ENCODE assay signal across 8 mouse cellular contexts in the genomic region with DNA sequence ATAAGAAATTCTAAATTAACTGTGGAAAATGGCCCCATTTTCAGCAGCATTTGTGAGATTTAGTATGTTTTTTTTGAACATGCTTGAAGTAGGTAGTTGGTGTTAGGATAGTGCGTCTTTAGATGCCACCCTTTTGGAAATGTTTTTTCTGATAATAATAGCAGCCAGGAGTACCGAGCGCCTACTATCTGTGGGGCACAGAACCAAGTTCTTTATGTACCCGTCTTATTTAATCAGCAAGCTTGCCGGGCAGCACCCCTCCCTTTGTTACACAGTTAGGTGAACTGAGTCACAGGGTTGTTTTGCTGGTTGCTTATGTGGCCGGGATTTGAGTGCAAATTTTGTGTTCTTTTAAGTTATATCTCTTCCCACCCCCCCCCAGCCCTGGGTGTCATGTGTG. TPM values are rescaled to one million over a fixed set of nuclear protein-coding genes. Genes with fewer than 3 reads are reported as not detected.
A peak's percentile ranks its signal among the peaks of the same experiment; 100 is the strongest.
DNase-seq lines count a peak whose midpoint lies in the region; ATAC-seq and TF ChIP-seq lines count a peak whose summit lies in the region.
"Had no signal": no experiment of that assay in that cellular context is flagged by ENCODE, and none has a peak within 500 bp of the region (broad histone marks: within the 10 kb centered on the region; RNA-seq: fewer than 3 reads in every experiment).

No protein-coding gene starts in this region.

- H3K4me1 ChIP-seq in neural tube, embryonic 11.5 days (ENCODE audit: control insufficient read depth, insufficient read depth, low read length): peaks cover 12% of the 10 kb centered on the region; the same call in 1 of the 2 replicates
- H3K4me1 ChIP-seq in forebrain, embryonic 10.5 days: peaks cover 17% of the 10 kb centered on the region
- H3K4me1 ChIP-seq in liver, embryonic 11.5 days (replicated peaks; ENCODE audit: control insufficient read depth, insufficient read depth, low read length): peaks cover 22% of the 10 kb centered on the region
- H3K4me1 ChIP-seq in stomach, postnatal 0 days (replicated peaks; ENCODE audit: control insufficient read depth, insufficient read depth): 0 out of 2 replicates have a peak, but pooled peaks cover 2% of the 10 kb centered on the region

- H3K9me3 ChIP-seq in neural tube, embryonic 11.5 days (ENCODE audit: control insufficient read depth, low read length): no peaks in the 10 kb centered on the region
- H3K9me3 ChIP-seq in forebrain, embryonic 10.5 days: no peaks in the 10 kb centered on the region
- H3K9me3 ChIP-seq in liver, embryonic 11.5 days (ENCODE audit: control insufficient read depth, low read length): no peaks in the 10 kb centered on the region
- no peaks in the 10 kb centered on the region for H3K9me3 ChIP-seq in stomach, postnatal 0 days (ENCODE audit: control insufficient read depth, low read length)

- H3K4me3 ChIP-seq in neural tube, embryonic 11.5 days (ENCODE audit: low read depth, low read length): peak overlapping the region; percentile 93
- peak overlapping the region; percentile 98 for H3K4me3 ChIP-seq in forebrain, embryonic 10.5 days
- H3K4me3 ChIP-seq in liver, embryonic 11.5 days (ENCODE audit: low read depth, low read length): peak overlapping the region; percentile 83
- H3K4me3 ChIP-seq in stomach, postnatal 0 days (ENCODE audit: low read depth, low read length): peak overlapping the region; percentile 99

- no peak for DNase-seq in neural tube, embryonic 11.5 days (ENCODE audit: low spot score)
- DNase-seq in neural tube, embryonic 10.5 days (ENCODE audit: extremely low spot score, low spot score): no peak
- no peak for DNase-seq in forebrain, embryonic 10.5 days (ENCODE audit: extremely low spot score, low spot score)
- no peak for DNase-seq in liver, embryonic 11.5 days (ENCODE audit: low spot score)
- peak; percentile 33 for DNase-seq in stomach, postnatal 0 days (ENCODE audit: low spot score)
- DNase-seq in thymus, postnatal 10 days (ENCODE audit: low spot score in 2 of 2): no peak
- DNase-seq: retina, postnatal 1 day had no signal

- no peak overlapping the region for H3K9ac ChIP-seq in neural tube, embryonic 11.5 days (ENCODE audit: low read length)
- peak overlapping the region; percentile 87 for H3K9ac ChIP-seq in liver, embryonic 11.5 days (ENCODE audit: low read depth, low read length)
- H3K9ac ChIP-seq in stomach, postnatal 0 days (ENCODE audit: low read length): peak overlapping the region; percentile 99

- no peak for TF ChIP-seq EP300 in stomach, postnatal 0 days (optimal IDR thresholded peaks at IDR 0.05)

- 83% methylated on average over 6 of the region's 6 CpGs for WGBS in neural tube, embryonic 11.5 days
- 76% methylated on average over 6 of the region's 6 CpGs for WGBS in forebrain, embryonic 10.5 days
- 41% methylated on average over 6 of the region's 6 CpGs for WGBS in liver, embryonic 11.5 days
- WGBS in stomach, postnatal 0 days: 35% methylated on average over 6 of the region's 6 CpGs

- no peaks in the 10 kb centered on the region for H3K27me3 ChIP-seq in neural tube, embryonic 11.5 days (ENCODE audit: control insufficient read depth, insufficient read depth, low read length)
- no peaks in the 10 kb centered on the region for H3K27me3 ChIP-seq in forebrain, embryonic 10.5 days (ENCODE audit: poor library complexity, severe bottlenecking)
- H3K27me3 ChIP-seq in liver, embryonic 11.5 days (replicated peaks; ENCODE audit: control insufficient read depth, insufficient read depth, low read length): no peaks in the 10 kb centered on the region
- no peaks in the 10 kb centered on the region for H3K27me3 ChIP-seq in stomach, postnatal 0 days (ENCODE audit: control insufficient read depth, insufficient read depth, low read length)

- ATAC-seq in neural tube, embryonic 11.5 days (ENCODE audit: insufficient read depth, low FRiP score, low TSS enrichment): no peak
- peak; percentile 48 for ATAC-seq in liver, embryonic 11.5 days (replicated peaks; ENCODE audit: low FRiP score)
- no peak for ATAC-seq in stomach, postnatal 0 days (ENCODE audit: low FRiP score, low TSS enrichment)
- ATAC-seq in cerebellum, adult (ENCODE audit: insufficient number of reproducible peaks, low FRiP score, low TSS enrichment): no peak

- H3K27ac ChIP-seq in neural tube, embryonic 11.5 days (ENCODE audit: low read depth, low read length): no peak overlapping the region
- no peak overlapping the region for H3K27ac ChIP-seq in forebrain, embryonic 10.5 days
- H3K27ac ChIP-seq in liver, embryonic 11.5 days (ENCODE audit: low read depth, low read length): peak overlapping the region; percentile 89
- peak overlapping the region; percentile 98 for H3K27ac ChIP-seq in stomach, postnatal 0 days (replicated peaks)

- H3K4me2 ChIP-seq in neural tube, embryonic 11.5 days (ENCODE audit: low read depth): peak overlapping the region; percentile 90
- peak overlapping the region; percentile 75 for H3K4me2 ChIP-seq in liver, embryonic 11.5 days
- peak overlapping the region; percentile 85 for H3K4me2 ChIP-seq in stomach, postnatal 0 days (replicated peaks; ENCODE audit: low read depth)

- peaks cover 8% of the 10 kb centered on the region for H3K36me3 ChIP-seq in neural tube, embryonic 11.5 days (ENCODE audit: control insufficient read depth, insufficient read depth, low read length)
- H3K36me3 ChIP-seq in forebrain, embryonic 10.5 days (replicated peaks): peaks cover 77% of the 10 kb centered on the region
- peaks cover 40% of the 10 kb centered on the region for H3K36me3 ChIP-seq in liver, embryonic 11.5 days (ENCODE audit: control insufficient read depth, insufficient read depth, low read length)
- peaks cover 18% of the 10 kb centered on the region for H3K36me3 ChIP-seq in stomach, postnatal 0 days (ENCODE audit: control insufficient read depth, insufficient read depth, low read length)

- peak; percentile 32 for TF ChIP-seq CTCF in stomach, postnatal 0 days (IDR thresholded peaks at IDR 0.05; ENCODE audit: low read depth)

RNA-seq across cellular contexts. Expression of gene Epn1, which starts 1.2 kb away (rescaled TPM):
- 64.8 and 67.4 TPM in 2 replicates for polyA plus RNA-seq in neural tube, embryonic 11.5 days (2014; fragmentation: Nextera tagmentation; extraction: Ambion mirVana)
- 53.5 and 54.6 TPM in 2 replicates for polyA plus RNA-seq in forebrain, embryonic 10.5 days (2016; fragmentation: Nextera tagmentation; extraction: Ambion mirVana)
- 82.9 and 88.9 TPM in 2 replicates for polyA plus RNA-seq in liver, embryonic 11.5 days (2014; fragmentation: Nextera tagmentation; extraction: Ambion mirVana)
- 41.0 and 44.5 TPM in 2 replicates for polyA plus RNA-seq in stomach, postnatal 0 days (2015; fragmentation: Nextera tagmentation; extraction: Ambion mirVana)

RNA-seq across cellular contexts. Expression of gene U2af2, which starts 19.3 kb away (rescaled TPM):
- 167 and 186 TPM in 2 replicates for polyA plus RNA-seq in neural tube, embryonic 11.5 days (2014; fragmentation: Nextera tagmentation; extraction: Ambion mirVana)
- polyA plus RNA-seq in forebrain, embryonic 10.5 days (2016; fragmentation: Nextera tagmentation; extraction: Ambion mirVana): 181 and 196 TPM in 2 replicates
- 169 TPM in 2 replicates for polyA plus RNA-seq in liver, embryonic 11.5 days (2014; fragmentation: Nextera tagmentation; extraction: Ambion mirVana)
- 49.2 and 50.1 TPM in 2 replicates for polyA plus RNA-seq in stomach, postnatal 0 days (2015; fragmentation: Nextera tagmentation; extraction: Ambion mirVana)

RNA-seq across cellular contexts. Expression of gene Zfp580, which starts 29.9 kb away (rescaled TPM):
- polyA plus RNA-seq in neural tube, embryonic 11.5 days (2014; fragmentation: Nextera tagmentation; extraction: Ambion mirVana): 42.3 and 48.9 TPM in 2 replicates
- polyA plus RNA-seq in forebrain, embryonic 10.5 days (2016; fragmentation: Nextera tagmentation; extraction: Ambion mirVana): 38.0 and 38.8 TPM in 2 replicates
- polyA plus RNA-seq in liver, embryonic 11.5 days (2014; fragmentation: Nextera tagmentation; extraction: Ambion mirVana): 11.5 and 14.1 TPM in 2 replicates
- polyA plus RNA-seq in stomach, postnatal 0 days (2015; fragmentation: Nextera tagmentation; extraction: Ambion mirVana): 21.0 and 21.6 TPM in 2 replicates

RNA-seq across cellular contexts. Expression of gene Rfpl4, which starts 35.5 kb away (rescaled TPM):
- not detected in 2 replicates for polyA plus RNA-seq in neural tube, embryonic 11.5 days (2014; fragmentation: Nextera tagmentation; extraction: Ambion mirVana)
- not detected in 2 replicates for polyA plus RNA-seq in forebrain, embryonic 10.5 days (2016; fragmentation: Nextera tagmentation; extraction: Ambion mirVana)
- polyA plus RNA-seq in liver, embryonic 11.5 days (2014; fragmentation: Nextera tagmentation; extraction: Ambion mirVana): not detected in 2 replicates
- polyA plus RNA-seq in stomach, postnatal 0 days (2015; fragmentation: Nextera tagmentation; extraction: Ambion mirVana): not detected in 2 replicates

RNA-seq across cellular contexts. Expression of gene Zfp784, which starts 43.0 kb away (rescaled TPM):
- polyA plus RNA-seq in neural tube, embryonic 11.5 days (2014; fragmentation: Nextera tagmentation; extraction: Ambion mirVana): 2.7 and 3.2 TPM in 2 replicates
- 3.0 and 3.8 TPM in 2 replicates for polyA plus RNA-seq in forebrain, embryonic 10.5 days (2016; fragmentation: Nextera tagmentation; extraction: Ambion mirVana)
- polyA plus RNA-seq in liver, embryonic 11.5 days (2014; fragmentation: Nextera tagmentation; extraction: Ambion mirVana): 2.4 and 2.6 TPM in 2 replicates
- 4.1 and 4.3 TPM in 2 replicates for polyA plus RNA-seq in stomach, postnatal 0 days (2015; fragmentation: Nextera tagmentation; extraction: Ambion mirVana)

Comparison
In these comparisons a context has a peak if more than half of its experiments do, and no peak if none do; other contexts are left out.
1. H3K27ac ChIP-seq: peak in liver, embryonic 11.5 days (single experiment) and stomach, postnatal 0 days (single experiment); none in neural tube, embryonic 11.5 days (single experiment) and forebrain, embryonic 10.5 days (single experiment).
2. Peak in every context shown above with its lines, with median percentiles within 50 percentile points of each other: H3K4me2 ChIP-seq and H3K4me3 ChIP-seq.